Mouse (Mus musculus): Measurements from ENCODE around the gene Scgn. TPM values are rescaled to one million over a fixed set of nuclear protein-coding genes. Genes with fewer than 3 reads are reported as not detected.
A peak's percentile ranks its signal among the peaks of the same experiment; 100 is the strongest.

The Scgn gene
- polyA plus RNA-seq, 1 experiment: not detected

DNA sequence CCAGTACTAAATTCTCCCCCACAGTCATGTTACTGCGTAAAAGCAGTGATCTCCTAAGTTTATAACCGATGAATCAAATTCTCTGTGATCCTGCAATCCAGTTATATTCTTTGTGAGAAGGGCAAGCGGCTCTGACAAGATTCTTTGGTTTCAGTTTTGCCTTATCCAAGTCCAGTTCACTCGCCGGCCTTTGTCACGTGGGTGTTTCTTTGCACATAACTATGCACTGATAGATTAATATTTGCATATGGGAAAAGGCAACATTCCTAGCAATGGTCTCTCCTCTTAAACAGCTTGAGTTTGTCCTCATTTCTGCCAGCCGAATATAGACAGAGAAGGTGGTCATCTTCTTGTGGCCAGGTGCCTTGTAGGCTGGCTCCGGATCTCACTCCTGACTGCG is 60.6 kb downstream of the Scgn start:
- no peaks in the 10 kb centered on the region for H3K79me2 ChIP-seq (ENCODE audit: control insufficient read depth, insufficient read depth)
- H3K27me3 ChIP-seq (ENCODE audit: control insufficient read depth, insufficient read depth, insufficient read length): peaks cover 4% of the 10 kb centered on the region
- no peak overlapping the region for H3K4me3 ChIP-seq
- no peaks in the 10 kb centered on the region for H3K36me3 ChIP-seq (ENCODE audit: control insufficient read depth, insufficient read depth)
- no peak overlapping the region for H3ac ChIP-seq (ENCODE audit: control insufficient read depth, insufficient read length)
- H3K4me2 ChIP-seq (ENCODE audit: low read depth): peak overlapping the region; percentile 15
- no peak for TF ChIP-seq SRF (IDR thresholded peaks at IDR 0.05; ENCODE audit: control insufficient read depth, insufficient read length, low read depth)

- H3K36me3 ChIP-seq (ENCODE audit: control insufficient read depth, insufficient read depth): no peaks in the 10 kb centered on the region
- no peak overlapping the region for H3K4me2 ChIP-seq (ENCODE audit: low read depth)
- H3ac ChIP-seq (ENCODE audit: control insufficient read depth, insufficient read length): no peak overlapping the region
- H3K79me2 ChIP-seq (ENCODE audit: control insufficient read depth, insufficient read depth): no peaks in the 10 kb centered on the region
- peaks cover 4% of the 10 kb centered on the region for H3K27me3 ChIP-seq (ENCODE audit: control insufficient read depth, insufficient read depth, insufficient read length)
- no peak overlapping the region for H3K4me3 ChIP-seq
- no peak for TF ChIP-seq SRF (IDR thresholded peaks at IDR 0.05; ENCODE audit: control insufficient read depth, insufficient read length, low read depth)
- TF ChIP-seq TCF12 (IDR thresholded peaks at IDR 0.05; ENCODE audit: insufficient read depth, poor library complexity, severe bottlenecking): no peak
- TF ChIP-seq TCF3 (IDR thresholded peaks at IDR 0.05; ENCODE audit: insufficient read length, low read depth): no peak
Observed at GRCm38 (mm10) chr13:23928637-23929036, 62.4 kb downstream of the Scgn start.

- Histone ChIP-seq H3K27me3 (ENCODE audit: control insufficient read depth, insufficient read depth, insufficient read length) (peaks cover 4% of the 10 kb centered on the region), H3K36me3 (ENCODE audit: control insufficient read depth, insufficient read depth) (no peaks in the 10 kb centered on the region), H3K4me2 (ENCODE audit: low read depth) (no peak overlapping the region), H3K79me2 (ENCODE audit: control insufficient read depth, insufficient read depth) (no peaks in the 10 kb centered on the region), H3ac (ENCODE audit: control insufficient read depth, insufficient read length) (no peak overlapping the region), H3K4me3 (no peak overlapping the region)
- TF ChIP-seq POLR2A (IDR thresholded peaks at IDR 0.05; ENCODE audit: insufficient read length, low read depth) (no peak), MYOG (IDR thresholded peaks at IDR 0.05; ENCODE audit: control insufficient read depth in 1 of 3, insufficient read depth in 1 of 3, insufficient read length in 2 of 3, low read depth in 2 of 3) (no peak), POLR2AphosphoS2 (IDR thresholded peaks at IDR 0.05; ENCODE audit: insufficient read length, low read depth) (no peak), REST (IDR thresholded peaks at IDR 0.05; ENCODE audit: insufficient read depth, insufficient read length) (no peak), MYOD1 (IDR thresholded peaks at IDR 0.05; ENCODE audit: control insufficient read depth in 1 of 3, insufficient read length in 2 of 3, low read depth in 2 of 3) (no peak), CEBPB (IDR thresholded peaks at IDR 0.05; ENCODE audit: insufficient read depth, poor library complexity, severe bottlenecking) (no peak), TCF12 (IDR thresholded peaks at IDR 0.05; ENCODE audit: insufficient read depth, poor library complexity, severe bottlenecking) (no peak), TCF3 (IDR thresholded peaks at IDR 0.05; ENCODE audit: insufficient read length, low read depth) (no peak), MAX (IDR thresholded peaks at IDR 0.05; ENCODE audit: low read depth) (no peak)
Observed at GRCm38 (mm10) chr13:23925792-23926191, 65.2 kb downstream of the Scgn start.

GRCm38 (mm10) chr13:23917674-23918073 is 73.3 kb downstream of the Scgn start:
- no peaks in the 10 kb centered on the region for H3K79me2 ChIP-seq (ENCODE audit: control insufficient read depth, insufficient read depth)
- no peaks in the 10 kb centered on the region for H3K36me3 ChIP-seq (ENCODE audit: control insufficient read depth, insufficient read depth)
- H3K27me3 ChIP-seq (ENCODE audit: control insufficient read depth, insufficient read depth, insufficient read length): no peaks in the 10 kb centered on the region
- H3ac ChIP-seq (ENCODE audit: control insufficient read depth, insufficient read length): no peak overlapping the region
- no peak overlapping the region for H3K4me2 ChIP-seq (ENCODE audit: low read depth)
- TF ChIP-seq POLR2A (IDR thresholded peaks at IDR 0.05; ENCODE audit: insufficient read length, low read depth) (no peak), CEBPB (IDR thresholded peaks at IDR 0.05; ENCODE audit: insufficient read depth, poor library complexity, severe bottlenecking) (no peak), POLR2AphosphoS2 (IDR thresholded peaks at IDR 0.05; ENCODE audit: insufficient read length, low read depth) (no peak), TCF3 (IDR thresholded peaks at IDR 0.05; ENCODE audit: insufficient read length, low read depth) (no peak), MYOD1 (IDR thresholded peaks at IDR 0.05; ENCODE audit: control insufficient read depth in 1 of 3, insufficient read length in 2 of 3, low read depth in 2 of 3) (no peak), MAX (IDR thresholded peaks at IDR 0.05; ENCODE audit: low read depth) (no peak), TCF12 (IDR thresholded peaks at IDR 0.05; ENCODE audit: insufficient read depth, poor library complexity, severe bottlenecking) (no peak), REST (IDR thresholded peaks at IDR 0.05; ENCODE audit: insufficient read depth, insufficient read length) (no peak), MYOG (IDR thresholded peaks at IDR 0.05; ENCODE audit: control insufficient read depth in 1 of 3, insufficient read depth in 1 of 3, insufficient read length in 2 of 3, low read depth in 2 of 3) (no peak), SRF (IDR thresholded peaks at IDR 0.05; ENCODE audit: control insufficient read depth, insufficient read length, low read depth) (no peak), E2F4 (IDR thresholded peaks at IDR 0.05; ENCODE audit: insufficient read depth) (no peak), USF1 (IDR thresholded peaks at IDR 0.05; ENCODE audit: low read depth) (no peak)
- H3K4me3 ChIP-seq: no peak overlapping the region

- H3ac ChIP-seq (ENCODE audit: control insufficient read depth, insufficient read length): no peak overlapping the region
- no peaks in the 10 kb centered on the region for H3K79me2 ChIP-seq (ENCODE audit: control insufficient read depth, insufficient read depth)
- TF ChIP-seq POLR2A (IDR thresholded peaks at IDR 0.05; ENCODE audit: insufficient read length, low read depth) (no peak), CEBPB (IDR thresholded peaks at IDR 0.05; ENCODE audit: insufficient read depth, poor library complexity, severe bottlenecking) (no peak), SRF (IDR thresholded peaks at IDR 0.05; ENCODE audit: control insufficient read depth, insufficient read length, low read depth) (no peak), POLR2AphosphoS2 (IDR thresholded peaks at IDR 0.05; ENCODE audit: insufficient read length, low read depth) (no peak), MYOD1 (IDR thresholded peaks at IDR 0.05; ENCODE audit: control insufficient read depth in 1 of 3, insufficient read length in 2 of 3, low read depth in 2 of 3) (peak; percentile 82 to 88 (median 84)), MYOG (IDR thresholded peaks at IDR 0.05; ENCODE audit: control insufficient read depth in 1 of 3, insufficient read depth in 1 of 3, insufficient read length in 2 of 3, low read depth in 2 of 3) (peak in 2 of 3 experiments; percentile 40 to 81), REST (IDR thresholded peaks at IDR 0.05; ENCODE audit: insufficient read depth, insufficient read length) (no peak), TCF3 (IDR thresholded peaks at IDR 0.05; ENCODE audit: insufficient read length, low read depth) (peak; percentile 68), TCF12 (IDR thresholded peaks at IDR 0.05; ENCODE audit: insufficient read depth, poor library complexity, severe bottlenecking) (peak; percentile 67)
- H3K27me3 ChIP-seq (ENCODE audit: control insufficient read depth, insufficient read depth, insufficient read length): no peaks in the 10 kb centered on the region
- H3K4me3 ChIP-seq: no peak overlapping the region
- H3K36me3 ChIP-seq (ENCODE audit: control insufficient read depth, insufficient read depth): no peaks in the 10 kb centered on the region
- peak overlapping the region; percentile 32 for H3K4me2 ChIP-seq (ENCODE audit: low read depth)
Observed at GRCm38 (mm10) chr13:23916132-23916531, 74.9 kb downstream of the Scgn start.

Measured in myocyte (in vitro differentiated cells).